Mouse (Mus musculus) liver, postnatal 0 days (tissue): Measurements from ENCODE around the gene Gm28047.

Experiments used
- CTCF ChIP-seq: sonication (generic); IDR thresholded peaks from 2 replicates; pipeline ENCODE4 v1.5.1; 2016; ENCODE audit warnings: antibody characterized with exemption, low read depth
- EP300 ChIP-seq: IDR thresholded peaks from 2 replicates; pipeline ENCODE4 v1.6.1; 2016; ENCODE audit warnings: antibody characterized with exemption, low read depth, mild to moderate bottlenecking

GRCm38 (mm10) chr15:102657926-102658381 is 33.1 kb upstream of the Gm28047 start:
- TF ChIP-seq EP300 (no peak), CTCF (no peak)
